Mouse (Mus musculus): Measurements from ENCODE around the gene Pbx1. TPM values are rescaled to one million over a fixed set of nuclear protein-coding genes. Genes with fewer than 3 reads are reported as not detected.

Gene Pbx1
- polyA plus RNA-seq, 1 experiment, result 0.08 TPM

GRCm38 (mm10) chr1:168070273-168070910, 361.7 kb downstream of the Pbx1 start:
- H3K27me3 ChIP-seq (ENCODE audit: control insufficient read depth), result no peaks in the 10 kb centered on the region
- TF ChIP-seq TAL1 (IDR thresholded peaks at IDR 0.05; ENCODE audit: low read length) (no peak), GATA1 (IDR thresholded peaks at IDR 0.05; ENCODE audit: low read length) (no peak)
- no peaks in the 10 kb centered on the region for H3K36me3 ChIP-seq (ENCODE audit: control insufficient read depth)
- no peaks in the 10 kb centered on the region for H3K4me1 ChIP-seq (ENCODE audit: control insufficient read depth)
- no peaks in the 10 kb centered on the region; the same call in 1 of the 2 replicates for H3K9me3 ChIP-seq (ENCODE audit: control insufficient read depth, low read length)
- no peak overlapping the region for H3K4me3 ChIP-seq (replicated peaks)

- Histone ChIP-seq H3K27me3 (ENCODE audit: control insufficient read depth) (no peaks in the 10 kb centered on the region), H3K4me1 (ENCODE audit: control insufficient read depth) (no peaks in the 10 kb centered on the region), H3K4me3 (replicated peaks) (no peak overlapping the region), H3K9me3 (ENCODE audit: control insufficient read depth, low read length) (no peaks in the 10 kb centered on the region; the same call in 1 of the 2 replicates), H3K36me3 (ENCODE audit: control insufficient read depth) (no peaks in the 10 kb centered on the region)
- TF ChIP-seq TAL1 (IDR thresholded peaks at IDR 0.05; ENCODE audit: low read length) (no peak), GATA1 (IDR thresholded peaks at IDR 0.05; ENCODE audit: low read length) (no peak)
These were observed 362.3 kb downstream of the Pbx1 start for GRCm38 (mm10) chr1:168069740-168070139.
